Mouse (Mus musculus) ES-E14 (cell line): ENCODE data around the gene Lce1g. TPM values are rescaled to one million over a fixed set of nuclear protein-coding genes. Genes with fewer than 3 reads are reported as not detected.

Source experiments
- DNase-seq: peaks from one replicate; pipeline ENCODE4 v3.0.0-alpha.2; 2013; ENCODE audit warnings: low read depth, low spot score
- H3K27ac ChIP-seq: 2 replicates; pipeline ENCODE4 v1.5.1; 2012; ENCODE audit warnings: low read depth, mild to moderate bottlenecking, low read length, moderate library complexity, mixed read lengths; ENCODE audit not compliant: poor library complexity, insufficient read depth, severe bottlenecking
- H3K36me3 ChIP-seq: 2 replicates; pipeline ENCODE4 v1.6.1; 2012; ENCODE audit warnings: mild to moderate bottlenecking, low read length, moderate library complexity, mixed read lengths; ENCODE audit not compliant: control insufficient read depth, poor library complexity, insufficient read depth, severe bottlenecking
- H3K4me1 ChIP-seq, 2 experiments: fragments of 150-350 bp in 1 of 2; sonication (generic) in 1 of 2; 2 replicates each; pipeline ENCODE4 v1.6.1; 2012; ENCODE audit warnings: low read length in 2 of 2, mild to moderate bottlenecking in 1 of 2, mixed read lengths in 1 of 2; ENCODE audit not compliant: control insufficient read depth in 2 of 2, insufficient read depth in 2 of 2, poor library complexity in 1 of 2
- H3K4me3 ChIP-seq, 2 experiments: fragments of 150-350 bp in 1 of 2; sonication (generic) in 1 of 2; 2 replicates each; pipeline ENCODE4 v1.5.1; 2012; ENCODE audit warnings: low read length in 2 of 2, low read depth in 1 of 2, mild to moderate bottlenecking in 1 of 2, mixed read lengths in 1 of 2; ENCODE audit not compliant: insufficient read depth in 1 of 2, poor library complexity in 1 of 2, severe bottlenecking in 1 of 2
- H3K9ac ChIP-seq: 2 replicates; pipeline ENCODE4 v1.6.1; 2012; ENCODE audit warnings: low read depth, mild to moderate bottlenecking, low read length, mixed read lengths; ENCODE audit not compliant: poor library complexity, insufficient read depth, severe bottlenecking
- H3K9me3 ChIP-seq: fragments of 150-350 bp; sonication (generic); 2 replicates; pipeline ENCODE4 v1.6.1; 2012; ENCODE audit warnings: low read depth, mild to moderate bottlenecking, low read length; ENCODE audit not compliant: control insufficient read depth, insufficient read depth
- CHD2 ChIP-seq: IDR thresholded peaks from 2 replicates; pipeline ENCODE4 v1.6.1; 2014; ENCODE audit warnings: mild to moderate bottlenecking, low read depth, low read length, inconsistent platforms
- HCFC1 ChIP-seq: IDR thresholded peaks from 2 replicates; pipeline ENCODE4 v1.6.1; 2012; ENCODE audit warnings: low read length, inconsistent platforms, borderline replicate concordance; ENCODE audit not compliant: insufficient read depth
- MAFK ChIP-seq: IDR thresholded peaks from 2 replicates; pipeline ENCODE4 v1.6.1; 2014; ENCODE audit warnings: mild to moderate bottlenecking, low read depth, low read length, inconsistent platforms; ENCODE audit not compliant: insufficient read depth
- ZC3H11A ChIP-seq: IDR thresholded peaks from 2 replicates; pipeline ENCODE4 v1.6.1; 2012; ENCODE audit warnings: low read depth, mild to moderate bottlenecking, inconsistent platforms, low read length, borderline replicate concordance
- ZNF384 ChIP-seq: IDR thresholded peaks from 2 replicates; pipeline ENCODE4 v1.6.1; 2012; ENCODE audit warnings: low read depth, low read length, inconsistent platforms
- in situ Hi-C, 2 experiments: fragments of 600-800 bp; cut with MboI; formaldehyde crosslinking; loops; one replicate each; pipeline ENCODE4 v1.15.1; 2025; ENCODE audit warnings: low sequenced_read_pairs in 2 of 2, inconsistent platforms in 1 of 2; ENCODE audit not compliant: unreplicated experiment in 2 of 2
- total RNA-seq: library from RNA; depleted of rRNA; stranded (reverse); fragments of 300-350 nt; gene quantifications from 2 replicates; pipeline ENCODE4 v1.2.3, GENCODE M21; 2012; rRNA removed

Gene Lce1g
- total RNA-seq, 1 experiment, result not detected

DNA sequence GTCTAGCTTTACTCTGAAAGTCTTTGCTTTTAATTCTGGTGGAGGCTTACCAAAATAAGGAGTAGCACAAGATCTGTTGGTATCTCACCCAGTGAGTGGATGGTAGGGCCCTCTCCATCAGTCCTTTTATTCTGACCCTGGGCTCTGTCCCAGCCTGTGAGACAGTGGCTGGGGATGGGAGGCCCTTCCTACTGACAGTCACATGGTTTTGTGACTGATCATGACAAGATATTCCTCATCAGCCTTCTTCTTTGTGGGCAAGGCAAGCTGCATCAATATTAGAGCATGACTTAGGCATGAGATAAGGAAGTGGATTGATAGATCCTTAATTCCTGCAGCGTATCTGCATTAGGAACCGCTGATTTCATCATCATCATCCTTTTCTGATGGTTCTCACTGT lies 43.2 kb downstream of the Lce1g start, which contains the start of gene Lce1e:
Lce1e (minus strand) TSS at position 101 of the 400 bp plus-strand sequence.
- H3K4me3 ChIP-seq, result no peak within 1 kb of the TSS
- in situ Hi-C loops, result no loop called here
- DNase-seq, result no peak
- no peak within 1 kb of the TSS for H3K9ac ChIP-seq
- no peaks in the 10 kb centered on the region for H3K9me3 ChIP-seq
- TF ChIP-seq ZNF384 (no peak), ZC3H11A (no peak), HCFC1 (no peak), CHD2 (no peak), MAFK (no peak)
- H3K4me1 ChIP-seq, result no peaks in the 10 kb centered on the region
- no peaks in the 10 kb centered on the region for H3K36me3 ChIP-seq
- no peak within 1 kb of the TSS for H3K27ac ChIP-seq

Other genes starting within 250 kb of the Lce1g start
- gene 2310046K23Rik, start 217.8 kb downstream of the Lce1g start, total RNA-seq, result not detected in 2 replicates
- gene Ivl, start 178.6 kb downstream of the Lce1g start, total RNA-seq, result 0.21 and 0.45 TPM in 2 replicates
- not detected in 2 replicates for gene Smcp, start 163.3 kb downstream of the Lce1g start, total RNA-seq
- not detected in 2 replicates for gene 2210017I01Rik, start 144.8 kb downstream of the Lce1g start, total RNA-seq
- not detected in 2 replicates for gene Lce6a, start 130.7 kb downstream of the Lce1g start, total RNA-seq
- gene Lce1a1, start 104.0 kb downstream of the Lce1g start, total RNA-seq, result not detected in 2 replicates
- not detected in 2 replicates for gene Lce1b, start 95.4 kb downstream of the Lce1g start, total RNA-seq
- gene Lce1a2, start 82.0 kb downstream of the Lce1g start, total RNA-seq, result not detected in 2 replicates
- gene Lce1c, start 73.1 kb downstream of the Lce1g start, total RNA-seq, result not detected in 2 replicates
- not detected in 2 replicates for gene Lce1d, start 65.1 kb downstream of the Lce1g start, total RNA-seq
- gene Lce1e, start 43.3 kb downstream of the Lce1g start, total RNA-seq, result not detected in 2 replicates
- gene Lce1f, start 32.0 kb downstream of the Lce1g start, total RNA-seq, result not detected in 2 replicates
- not detected in 2 replicates for gene Gm38119, start 13.2 kb downstream of the Lce1g start, total RNA-seq
- gene Lce1h, start 12.7 kb upstream of the Lce1g start, total RNA-seq, result 4.7 TPM in 1 of 2 replicates, not detected in the other
- gene Lce1i, start 26.6 kb upstream of the Lce1g start, total RNA-seq, result not detected in 2 replicates
- gene Lce1j, start 38.2 kb upstream of the Lce1g start, total RNA-seq, result not detected in 2 replicates
- not detected in 2 replicates for gene Lce1k, start 55.6 kb upstream of the Lce1g start, total RNA-seq
- not detected in 2 replicates for gene Kprp, start 74.9 kb upstream of the Lce1g start, total RNA-seq
- gene Lce1l, start 98.9 kb upstream of the Lce1g start, total RNA-seq, result not detected in 2 replicates
- gene 2310050C09Rik, start 117.9 kb upstream of the Lce1g start, total RNA-seq, result not detected in 2 replicates
- not detected in 2 replicates for gene Lce3a, start 173.9 kb upstream of the Lce1g start, total RNA-seq
- gene Lce3b, start 180.6 kb upstream of the Lce1g start, total RNA-seq, result not detected in 2 replicates
- gene Lce3c, start 192.1 kb upstream of the Lce1g start, total RNA-seq, result not detected in 2 replicates
- not detected in 2 replicates for gene Lce3d, start 205.1 kb upstream of the Lce1g start, total RNA-seq
- not detected in 2 replicates for gene Lce3e, start 214.7 kb upstream of the Lce1g start, total RNA-seq
- gene Lce3f, start 239.9 kb upstream of the Lce1g start, total RNA-seq, result not detected in 2 replicates